Mouse (Mus musculus) forebrain, embryonic 14.5 days (tissue): ENCODE measurements around the gene Wipf1. TPM values are rescaled to one million over a fixed set of nuclear protein-coding genes. Genes with fewer than 3 reads are reported as not detected.
A peak's percentile ranks its signal among the peaks of the same experiment; 100 is the strongest.

ENCODE experiments used
- ATAC-seq: fragments of 200-750 bp; cut with Nextera tagmentation; 2 replicates; pipeline ENCODE4 v1.8.0; 2017; ENCODE audit warnings: mild to moderate bottlenecking, moderate library complexity
- DNase-seq: peaks from one replicate; pipeline ENCODE4 v3.0.0-alpha.2; 2015; ENCODE audit warnings: low spot score
- H3K27ac ChIP-seq: fragments of 300-500 bp; sonication (generic); 2 replicates; pipeline ENCODE4 v1.5.1; 2014; ENCODE audit warnings: low read depth, mild to moderate bottlenecking, control low read depth, low read length, moderate library complexity
- H3K27me3 ChIP-seq: fragments of 300-500 bp; sonication (generic); replicated peaks from 2 replicates; pipeline ENCODE4 v1.6.1; 2014; ENCODE audit warnings: low read length, control low read depth, mixed read lengths; ENCODE audit not compliant: control insufficient read depth, insufficient read depth
- H3K36me3 ChIP-seq: fragments of 300-500 bp; sonication (generic); 2 replicates; pipeline ENCODE4 v1.6.1; 2014; ENCODE audit warnings: low read length, control low read depth; ENCODE audit not compliant: control insufficient read depth, insufficient read depth
- H3K4me1 ChIP-seq: fragments of 300-500 bp; sonication (generic); 2 replicates; pipeline ENCODE4 v1.6.1; 2014; ENCODE audit warnings: antibody characterized with exemption, low read length, control low read depth; ENCODE audit not compliant: control insufficient read depth, insufficient read depth
- H3K4me2 ChIP-seq: fragments of 300-500 bp; sonication (generic); 2 replicates; pipeline ENCODE4 v1.6.1; 2014; ENCODE audit warnings: mild to moderate bottlenecking, control low read depth, low read length
- H3K4me3 ChIP-seq: fragments of 300-500 bp; sonication (generic); 2 replicates; pipeline ENCODE4 v1.5.1; 2014; ENCODE audit warnings: low read depth, low read length, control low read depth
- H3K9ac ChIP-seq: fragments of 300-500 bp; sonication (generic); 2 replicates; pipeline ENCODE4 v1.6.1; 2014; ENCODE audit warnings: mild to moderate bottlenecking, low read length, control low read depth, moderate library complexity
- H3K9me3 ChIP-seq: fragments of 300-500 bp; sonication (generic); replicated peaks from 2 replicates; pipeline ENCODE4 v1.6.1; 2016; ENCODE audit warnings: low read length, control low read depth, mixed read lengths; ENCODE audit not compliant: control insufficient read depth
- WGBS: fragments of 180-500 bp; shearing (Covaris S2); extraction: QIAGEN DNeasy Blood & Tissue Kit; methylation state at CpG from one replicate; pipeline ENCODE4 v1.1.7; 2014; 5-methylcytosine and 5-hydroxymethylcytosine counted together
- polyA plus RNA-seq: library from polyadenylated mRNA; unstranded; fragments of >200 nt; fragmentation: Nextera tagmentation; extraction: Ambion mirVana; gene quantifications from 2 replicates; pipeline ENCODE4 v1.2.1, GENCODE M21; 2014

The Wipf1 gene
- polyA plus RNA-seq, 1 experiment from 2014 or later, result 2.5 TPM

- DNase-seq (no peak), ATAC-seq (no peak)
- no peaks in the 10 kb centered on the region for H3K36me3 ChIP-seq
- no peak overlapping the region for H3K4me3 ChIP-seq
- no peak overlapping the region for H3K9ac ChIP-seq
- H3K9me3 ChIP-seq, result no peaks in the 10 kb centered on the region
- WGBS, result 80% methylated on average over 15 of the region's 15 CpGs
- H3K4me2 ChIP-seq, result no peak overlapping the region
- no peaks in the 10 kb centered on the region for H3K4me1 ChIP-seq
- no peaks in the 10 kb centered on the region for H3K27me3 ChIP-seq
- no peak overlapping the region for H3K27ac ChIP-seq
Observed at GRCm38 (mm10) chr2:73536091-73536783, 6.7 kb upstream of the Wipf1 start.

- ATAC-seq, result no peak
- no peak overlapping the region for H3K9ac ChIP-seq
- no peak overlapping the region for H3K27ac ChIP-seq
- H3K27me3 ChIP-seq, result no peaks in the 10 kb centered on the region
- no peaks in the 10 kb centered on the region for H3K9me3 ChIP-seq
- no peaks in the 10 kb centered on the region for H3K36me3 ChIP-seq
- H3K4me3 ChIP-seq, result no peak overlapping the region
- 0 out of 2 replicates have a peak, but pooled peaks cover 2% of the 10 kb centered on the region for H3K4me1 ChIP-seq
- WGBS, result 54% methylated on average over 10 of the region's 10 CpGs
- DNase-seq, result no peak
- no peak overlapping the region for H3K4me2 ChIP-seq
Observed at GRCm38 (mm10) chr2:73534720-73535119, 5.2 kb upstream of the Wipf1 start.

DNA sequence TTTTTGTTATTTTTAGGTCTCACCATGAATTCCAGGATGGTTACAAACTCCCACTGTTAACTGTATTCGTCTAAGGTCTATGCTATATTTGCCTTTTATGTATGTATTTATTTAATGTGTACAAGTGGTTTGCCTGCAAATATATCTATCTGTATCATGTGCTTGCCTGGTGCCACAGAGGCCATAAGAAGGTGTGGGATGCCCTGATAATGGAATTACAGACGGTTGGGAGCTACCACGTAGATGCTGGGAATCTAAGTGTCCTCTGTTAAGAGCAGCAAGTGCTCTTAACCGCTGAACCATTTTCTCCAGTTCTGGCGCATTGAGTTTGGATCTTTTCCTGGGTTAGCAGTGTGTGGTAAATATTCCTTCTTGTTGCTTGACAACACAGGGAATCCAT, 953 bp upstream of the Wipf1 start:
- Histone ChIP-seq H3K4me1 (peaks cover 6% of the 10 kb centered on the region; the same call in 1 of the 2 replicates), H3K4me3 (no peak overlapping the region), H3K27me3 (no peaks in the 10 kb centered on the region), H3K36me3 (no peaks in the 10 kb centered on the region), H3K4me2 (no peak overlapping the region), H3K9me3 (no peaks in the 10 kb centered on the region), H3K27ac (no peak overlapping the region), H3K9ac (no peak overlapping the region)
- ATAC-seq (no peak), DNase-seq (peak; percentile 23)
- 75% methylated on average over 5 of the region's 5 CpGs for WGBS

- H3K4me1 ChIP-seq, result peaks cover 6% of the 10 kb centered on the region; the same call in 1 of the 2 replicates
- WGBS, result 2% methylated on average over 57 of the region's 59 CpGs
- DNase-seq (peak; percentile 39), ATAC-seq (peak; percentile 80)
- H3K4me2 ChIP-seq, result peak overlapping the region; percentile 98
- H3K4me3 ChIP-seq, result peak overlapping the region; percentile 65
- H3K36me3 ChIP-seq, result no peaks in the 10 kb centered on the region
- H3K27me3 ChIP-seq, result no peaks in the 10 kb centered on the region
- H3K9me3 ChIP-seq, result no peaks in the 10 kb centered on the region
- peak overlapping the region; percentile 83 for H3K9ac ChIP-seq
- H3K27ac ChIP-seq, result no peak overlapping the region
Observed at GRCm38 (mm10) chr2:73528516-73529355, 798 bp downstream of the Wipf1 start.

GRCm38 (mm10) chr2:73527956-73528355, 1.6 kb downstream of the Wipf1 start:
- H3K4me3 ChIP-seq, result no peak overlapping the region
- 85% methylated on average over 11 of the region's 11 CpGs for WGBS
- no peaks in the 10 kb centered on the region for H3K27me3 ChIP-seq
- no peak overlapping the region for H3K9ac ChIP-seq
- H3K36me3 ChIP-seq, result no peaks in the 10 kb centered on the region
- DNase-seq, result no peak
- ATAC-seq, result no peak
- no peak overlapping the region; the same call in 1 of the 2 replicates for H3K4me2 ChIP-seq
- H3K9me3 ChIP-seq, result no peaks in the 10 kb centered on the region
- H3K27ac ChIP-seq, result no peak overlapping the region
- H3K4me1 ChIP-seq, result peaks cover 6% of the 10 kb centered on the region; the same call in 1 of the 2 replicates

DNA sequence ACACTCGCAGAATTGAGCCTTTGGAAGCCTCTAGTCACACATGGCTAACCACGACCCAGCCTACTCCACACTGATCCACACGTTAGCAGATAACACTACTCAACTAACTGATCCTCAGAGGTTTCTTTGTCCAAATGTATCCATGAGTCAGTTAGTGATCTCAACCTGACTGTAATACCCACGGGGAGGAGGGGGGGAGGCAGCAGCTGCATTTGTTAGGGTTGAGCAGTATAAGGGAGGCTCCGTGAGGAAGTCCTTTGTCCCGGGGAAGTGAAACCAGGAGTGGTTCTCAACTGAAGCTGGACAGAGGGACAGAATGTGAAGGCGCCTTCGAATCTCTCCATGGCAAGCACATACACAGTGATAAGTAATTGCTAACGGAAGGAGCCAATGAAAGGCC, 2.8 kb downstream of the Wipf1 start:
- Histone ChIP-seq H3K4me1 (peaks cover 7% of the 10 kb centered on the region; the same call in 1 of the 2 replicates), H3K4me3 (no peak overlapping the region), H3K27ac (no peak overlapping the region), H3K4me2 (no peak overlapping the region), H3K36me3 (no peaks in the 10 kb centered on the region), H3K9ac (no peak overlapping the region), H3K9me3 (no peaks in the 10 kb centered on the region), H3K27me3 (no peaks in the 10 kb centered on the region)
- no peak for ATAC-seq
- WGBS, result 78% methylated on average over 9 of the region's 9 CpGs
- DNase-seq, result no peak

- H3K27ac ChIP-seq, result no peak overlapping the region
- ATAC-seq (no peak), DNase-seq (no peak)
- H3K4me2 ChIP-seq, result no peak overlapping the region
- H3K9ac ChIP-seq, result no peak overlapping the region
- 0 out of 2 replicates have a peak, but pooled peaks cover 2% of the 10 kb centered on the region for H3K4me1 ChIP-seq
- 78% methylated on average over 8 of the region's 8 CpGs for WGBS
- H3K4me3 ChIP-seq, result no peak overlapping the region
- no peaks in the 10 kb centered on the region for H3K9me3 ChIP-seq
- no peaks in the 10 kb centered on the region for H3K36me3 ChIP-seq
- no peaks in the 10 kb centered on the region for H3K27me3 ChIP-seq
Observed at GRCm38 (mm10) chr2:73522891-73523290, 6.6 kb downstream of the Wipf1 start.

DNA sequence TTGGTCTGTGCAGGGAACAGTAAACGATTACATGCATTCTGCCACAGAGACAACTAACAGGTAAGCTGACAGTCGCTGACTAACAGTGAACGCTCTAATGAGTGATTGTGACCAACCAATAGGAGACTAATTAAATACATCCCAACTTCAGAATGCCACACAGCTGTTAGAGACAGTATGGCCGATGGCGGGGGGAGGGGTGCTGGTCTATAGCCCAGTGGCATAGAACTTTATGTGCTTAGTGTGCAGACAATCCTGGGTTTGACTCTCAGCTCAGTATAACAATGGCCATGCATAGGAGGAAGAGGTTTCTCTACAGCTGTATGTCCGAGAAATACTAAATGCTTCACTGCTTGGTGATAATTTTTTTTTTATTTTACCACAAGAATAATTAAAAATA, 7.2 kb downstream of the Wipf1 start:
- 52% methylated on average over 6 of the region's 6 CpGs for WGBS
- H3K27ac ChIP-seq, result no peak overlapping the region
- 0 out of 2 replicates have a peak, but pooled peaks cover 2% of the 10 kb centered on the region for H3K4me1 ChIP-seq
- H3K27me3 ChIP-seq, result no peaks in the 10 kb centered on the region
- ATAC-seq (no peak), DNase-seq (no peak)
- no peak overlapping the region for H3K4me2 ChIP-seq
- H3K36me3 ChIP-seq, result no peaks in the 10 kb centered on the region
- H3K9ac ChIP-seq, result no peak overlapping the region
- no peak overlapping the region for H3K4me3 ChIP-seq
- no peaks in the 10 kb centered on the region for H3K9me3 ChIP-seq

DNA sequence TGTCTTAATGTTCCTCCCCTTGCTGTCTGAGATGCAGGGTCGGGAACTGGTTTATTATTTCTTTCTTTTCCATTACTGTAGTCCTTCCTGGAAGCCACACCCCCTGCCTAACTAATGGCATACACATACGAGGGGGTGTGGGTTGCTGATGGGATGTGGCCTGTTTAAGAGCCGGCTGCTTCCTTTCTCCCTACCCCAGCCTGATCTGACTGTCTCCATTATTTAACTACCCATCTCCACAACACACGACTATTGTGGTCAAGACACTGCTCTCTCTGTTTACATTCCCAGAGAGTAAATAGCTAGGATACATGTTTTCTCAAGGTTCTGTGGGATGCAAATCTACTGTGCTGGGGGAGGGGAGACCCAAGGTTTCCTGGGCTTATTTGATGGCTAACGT, 7.8 kb downstream of the Wipf1 start:
- H3K4me1 ChIP-seq, result 0 out of 2 replicates have a peak, but pooled peaks cover 2% of the 10 kb centered on the region
- H3K36me3 ChIP-seq, result no peaks in the 10 kb centered on the region
- H3K9me3 ChIP-seq, result no peaks in the 10 kb centered on the region
- H3K4me2 ChIP-seq, result no peak overlapping the region
- H3K9ac ChIP-seq, result no peak overlapping the region
- ATAC-seq (no peak), DNase-seq (no peak)
- H3K27ac ChIP-seq, result no peak overlapping the region
- H3K4me3 ChIP-seq, result no peak overlapping the region
- WGBS, result 48% methylated on average over 5 of the region's 5 CpGs
- H3K27me3 ChIP-seq, result no peaks in the 10 kb centered on the region
